Mouse (Mus musculus) midbrain, embryonic 16.5 days (tissue): ENCODE measurements around the gene Ski. TPM values are rescaled to one million over a fixed set of nuclear protein-coding genes. Genes with fewer than 3 reads are reported as not detected.

Experiments
- ATAC-seq: fragments of 200-750 bp; cut with Nextera tagmentation; 2 replicates; pipeline ENCODE4 v1.8.0; 2017; ENCODE audit warnings: moderate TSS enrichment
- H3K27ac ChIP-seq: fragments of 300-500 bp; sonication (generic); 2 replicates; pipeline ENCODE4 v1.5.1; 2014; ENCODE audit warnings: mild to moderate bottlenecking, low read length, mixed read lengths
- H3K27me3 ChIP-seq: fragments of 300-500 bp; sonication (generic); 2 replicates; pipeline ENCODE4 v1.6.1; 2014; ENCODE audit warnings: low read depth, low read length, mixed read lengths; ENCODE audit not compliant: control insufficient read depth, insufficient read depth
- H3K36me3 ChIP-seq: fragments of 300-500 bp; sonication (generic); 2 replicates; pipeline ENCODE4 v1.6.1; 2014; ENCODE audit warnings: mild to moderate bottlenecking, low read length, moderate library complexity, mixed read lengths; ENCODE audit not compliant: control insufficient read depth, insufficient read depth
- H3K4me1 ChIP-seq: fragments of 300-500 bp; sonication (generic); 2 replicates; pipeline ENCODE4 v1.6.1; 2014; ENCODE audit warnings: mild to moderate bottlenecking, low read length, mixed read lengths; ENCODE audit not compliant: control insufficient read depth, insufficient read depth
- H3K4me2 ChIP-seq: fragments of 300-500 bp; sonication (generic); 2 replicates; pipeline ENCODE4 v1.6.1; 2014; ENCODE audit warnings: mild to moderate bottlenecking, low read length, mixed read lengths
- H3K4me3 ChIP-seq: fragments of 300-500 bp; sonication (generic); 2 replicates; pipeline ENCODE4 v1.5.1; 2014; ENCODE audit warnings: low read depth, mild to moderate bottlenecking, low read length, moderate library complexity, mixed read lengths
- H3K9ac ChIP-seq: fragments of 300-500 bp; sonication (generic); 2 replicates; pipeline ENCODE4 v1.6.1; 2014; ENCODE audit warnings: low read depth, low read length, mixed read lengths
- H3K9me3 ChIP-seq: fragments of 300-500 bp; sonication (generic); replicated peaks from 2 replicates; pipeline ENCODE4 v1.6.1; 2014; ENCODE audit warnings: mild to moderate bottlenecking, low read length, mixed read lengths; ENCODE audit not compliant: control insufficient read depth, poor library complexity, severe bottlenecking
- whole genome bisulfite sequencing: fragments of 180-500 bp; shearing (Covaris S2); extraction: QIAGEN DNeasy Blood & Tissue Kit; methylation state at CpG from one replicate; pipeline ENCODE4 v1.1.7; 2014; 5-methylcytosine and 5-hydroxymethylcytosine counted together
- polyA plus RNA-seq: library from polyadenylated mRNA; unstranded; fragments of >200 nt; fragmentation: Nextera tagmentation; extraction: Ambion mirVana; gene quantifications from 2 replicates; pipeline ENCODE4 v1.2.1, GENCODE M21; 2015

Gene Ski
- polyA plus RNA-seq = 9.6 and 10.1 TPM in 2 replicates

DNA sequence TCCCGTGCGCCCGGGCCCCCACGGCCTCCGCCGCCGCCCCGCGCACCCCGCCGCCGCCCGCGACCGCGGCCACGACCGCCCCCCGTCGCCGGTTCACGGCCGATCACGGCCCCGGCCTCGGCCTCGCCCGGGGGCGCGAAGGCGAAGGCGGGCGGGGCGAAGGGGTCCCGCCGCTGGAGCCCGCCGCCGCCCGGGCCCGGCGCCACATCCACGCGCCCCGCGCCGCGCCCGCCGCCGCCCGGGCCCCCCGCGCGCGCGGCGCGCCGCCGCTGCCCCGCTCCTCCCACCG is at the start of gene Ski:
Gene Ski (minus strand): TSS at position 41 of the 289 bp plus-strand sequence.
- H3K36me3 ChIP-seq = no peaks in the 10 kb centered on the region
- ATAC-seq = no peak
- peak within 1 kb of the TSS; percentile 80 for H3K4me3 ChIP-seq
- H3K4me2 ChIP-seq = peak within 1 kb of the TSS; percentile 99
- 1% methylated on average over 13 of the region's 63 CpGs for WGBS
- H3K4me1 ChIP-seq = peaks cover 34% of the 10 kb centered on the region
- H3K9me3 ChIP-seq = no peaks in the 10 kb centered on the region
- H3K9ac ChIP-seq = peak within 1 kb of the TSS; percentile 94
- no peaks in the 10 kb centered on the region for H3K27me3 ChIP-seq
- peak within 1 kb of the TSS; percentile 97 for H3K27ac ChIP-seq

GRCm38 (mm10) chr4:155268382-155268781 is 46.0 kb upstream of the Ski start:
- Histone ChIP-seq H3K36me3 (peaks cover 11% of the 10 kb centered on the region), H3K4me1 (no peaks in the 10 kb centered on the region), H3K27me3 (no peaks in the 10 kb centered on the region), H3K27ac (no peak overlapping the region), H3K9ac (no peak overlapping the region), H3K9me3 (no peaks in the 10 kb centered on the region), H3K4me3 (no peak overlapping the region), H3K4me2 (no peak overlapping the region)
- no peak for ATAC-seq
- 53% methylated on average over 5 of the region's 5 CpGs for WGBS

GRCm38 (mm10) chr4:155267639-155268175 is 45.3 kb upstream of the Ski start:
- Histone ChIP-seq H3K27me3 (no peaks in the 10 kb centered on the region), H3K4me1 (no peaks in the 10 kb centered on the region), H3K4me3 (no peak overlapping the region), H3K4me2 (no peak overlapping the region), H3K9ac (no peak overlapping the region), H3K9me3 (no peaks in the 10 kb centered on the region), H3K27ac (no peak overlapping the region), H3K36me3 (peaks cover 11% of the 10 kb centered on the region)
- no peak for ATAC-seq
- WGBS = 65% methylated on average over 12 of the region's 12 CpGs

DNA sequence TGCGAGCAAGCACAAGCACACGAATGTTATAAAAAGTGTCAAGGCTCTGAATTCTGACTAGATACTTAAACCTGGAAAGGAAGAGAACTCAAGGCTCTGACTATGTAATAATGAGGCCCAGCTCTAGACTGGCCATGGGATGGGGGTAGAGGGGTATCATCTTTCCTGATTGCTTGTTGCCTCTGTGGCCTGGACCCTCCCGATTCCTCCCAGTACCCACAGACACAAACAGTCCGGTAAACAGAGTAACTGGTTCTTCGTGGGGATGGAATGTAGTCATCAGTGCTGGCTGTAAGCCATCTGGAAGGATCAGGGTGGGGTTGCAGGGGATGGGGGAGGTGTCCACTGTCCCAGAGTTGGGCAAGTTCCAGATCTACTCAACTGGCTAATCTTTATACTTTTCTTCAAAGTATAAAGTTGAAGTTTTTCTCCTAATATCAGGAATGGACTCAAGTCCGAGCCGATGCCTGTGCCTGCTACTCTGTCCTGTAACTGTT is 44.7 kb upstream of the Ski start:
- ATAC-seq = no peak
- WGBS = 85% methylated on average over 7 of the region's 7 CpGs
- Histone ChIP-seq H3K4me2 (no peak overlapping the region), H3K27me3 (no peaks in the 10 kb centered on the region), H3K9ac (no peak overlapping the region), H3K9me3 (no peaks in the 10 kb centered on the region), H3K4me1 (no peaks in the 10 kb centered on the region), H3K27ac (no peak overlapping the region), H3K4me3 (no peak overlapping the region), H3K36me3 (peaks cover 16% of the 10 kb centered on the region)

DNA sequence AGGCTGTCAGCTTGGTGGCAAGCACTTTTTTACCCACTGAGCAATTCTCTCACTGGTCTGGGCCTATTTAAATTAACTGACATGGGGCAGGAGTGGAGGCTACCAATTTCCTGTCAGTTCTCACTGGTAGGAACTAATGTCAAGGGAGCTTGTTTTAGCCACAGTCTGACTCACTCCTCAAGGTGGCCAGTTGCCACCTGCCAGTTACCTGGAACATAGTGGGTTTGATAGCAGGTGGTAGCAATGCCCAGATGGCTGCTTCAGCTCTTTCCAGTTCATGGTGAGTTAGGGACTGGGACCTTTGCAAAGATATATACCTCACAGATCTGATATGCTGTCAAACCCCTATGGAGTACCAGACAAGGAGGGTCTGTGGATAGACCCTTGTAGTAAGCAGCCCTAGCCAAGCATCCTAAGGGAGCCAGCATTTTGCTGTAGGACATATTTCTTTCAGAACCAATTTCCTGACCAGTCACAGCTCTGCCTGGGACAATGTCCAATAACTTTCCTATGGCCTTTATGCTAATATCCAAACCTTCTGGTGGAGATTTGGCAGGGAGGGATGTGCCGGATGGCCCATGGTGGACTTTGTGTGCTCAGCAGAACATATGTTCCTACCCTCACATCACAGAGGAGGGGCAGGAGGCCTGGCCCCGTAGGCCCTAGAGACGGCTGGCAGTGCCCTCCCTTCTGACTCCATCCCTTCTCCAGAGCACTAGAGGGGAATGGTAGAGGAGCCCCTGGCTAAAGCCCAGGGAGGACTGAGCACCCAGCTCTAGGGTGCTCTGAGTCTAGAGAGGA is 42.3 kb upstream of the Ski start:
- WGBS = 86% methylated on average over 3 of the region's 3 CpGs
- H3K27ac ChIP-seq = no peak overlapping the region
- ATAC-seq = no peak
- no peak overlapping the region for H3K4me3 ChIP-seq
- no peaks in the 10 kb centered on the region for H3K27me3 ChIP-seq
- no peak overlapping the region for H3K4me2 ChIP-seq
- H3K36me3 ChIP-seq = peaks cover 16% of the 10 kb centered on the region
- no peaks in the 10 kb centered on the region for H3K9me3 ChIP-seq
- no peaks in the 10 kb centered on the region for H3K4me1 ChIP-seq
- H3K9ac ChIP-seq = no peak overlapping the region

DNA sequence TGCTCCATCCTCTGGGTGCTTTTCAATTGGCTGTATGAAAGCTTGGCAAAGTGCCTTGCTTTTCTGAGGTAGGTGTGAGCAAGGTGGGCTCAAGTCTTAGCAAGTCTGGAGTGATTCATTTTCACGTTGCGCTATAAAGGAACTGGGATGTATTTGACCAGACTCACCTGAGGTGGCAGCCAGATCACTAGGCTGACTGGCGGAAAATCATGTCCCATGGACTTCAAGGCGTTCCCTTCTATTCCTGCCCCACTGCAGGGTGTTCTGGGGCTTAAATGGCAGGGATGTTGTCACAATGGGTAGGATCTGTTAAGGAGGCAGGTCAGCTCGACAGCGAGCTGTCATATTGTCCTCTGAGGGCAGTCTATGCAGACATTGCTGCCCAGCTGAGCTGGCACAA is 29.9 kb upstream of the Ski start:
- Histone ChIP-seq H3K27ac (no peak overlapping the region), H3K36me3 (peaks cover 5% of the 10 kb centered on the region; the same call in 1 of the 2 replicates), H3K4me1 (peaks cover 30% of the 10 kb centered on the region), H3K4me3 (no peak overlapping the region), H3K9ac (peak overlapping the region; percentile 53), H3K9me3 (no peaks in the 10 kb centered on the region), H3K4me2 (peak overlapping the region; percentile 82), H3K27me3 (no peaks in the 10 kb centered on the region)
- ATAC-seq = no peak
- WGBS = 79% methylated on average over 6 of the region's 6 CpGs

GRCm38 (mm10) chr4:155251147-155251546 is 28.8 kb upstream of the Ski start:
- Histone ChIP-seq H3K4me1 (peaks cover 30% of the 10 kb centered on the region), H3K27ac (no peak overlapping the region), H3K9ac (peak overlapping the region; percentile 81), H3K27me3 (no peaks in the 10 kb centered on the region), H3K4me3 (peak overlapping the region; percentile 58), H3K4me2 (peak overlapping the region; percentile 82), H3K9me3 (no peaks in the 10 kb centered on the region), H3K36me3 (0 out of 2 replicates have a peak, but pooled peaks cover 3% of the 10 kb centered on the region)
- no peak for ATAC-seq
- WGBS = 61% methylated on average over 3 of the region's 3 CpGs

DNA sequence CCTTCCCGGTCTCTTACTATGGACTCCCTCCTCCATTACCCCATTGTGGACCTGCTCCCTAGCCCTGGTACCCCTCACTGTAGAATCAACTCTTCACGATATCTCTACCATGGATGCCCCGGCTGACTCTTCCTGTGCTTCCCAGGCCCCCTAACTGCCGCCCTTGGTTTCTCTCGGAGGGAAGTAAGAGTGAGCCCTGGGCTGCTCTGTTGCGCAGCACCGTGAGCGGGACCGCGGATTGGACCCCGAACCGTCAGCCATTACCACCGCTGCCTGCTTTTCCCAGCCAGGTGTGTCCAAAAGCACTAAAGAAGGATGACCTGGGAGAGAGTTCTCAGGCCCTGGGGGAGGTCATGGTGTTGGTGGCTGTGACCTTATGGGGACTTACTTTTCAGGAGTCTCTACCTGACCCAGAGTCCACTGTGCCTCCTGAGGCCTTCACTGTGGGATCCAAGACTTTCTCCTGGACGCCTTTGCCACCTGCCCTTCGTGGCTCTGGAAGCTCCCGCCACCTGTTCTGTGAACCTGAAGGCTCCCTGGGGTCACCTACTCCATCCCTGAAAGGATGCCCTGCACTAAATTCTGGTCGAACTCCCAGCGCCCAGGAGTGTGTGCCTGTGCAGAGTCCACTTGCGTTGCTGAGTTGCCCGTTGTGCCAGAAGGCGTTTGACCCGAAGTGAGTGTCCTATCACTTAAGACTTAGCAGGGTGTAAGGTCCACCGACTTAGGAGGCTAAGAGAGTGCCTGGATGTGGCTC is 28.1 kb upstream of the Ski start:
- Histone ChIP-seq H3K9ac (peak overlapping the region; percentile 81), H3K27me3 (no peaks in the 10 kb centered on the region), H3K36me3 (no peaks in the 10 kb centered on the region), H3K27ac (peak overlapping the region; percentile 98), H3K4me2 (peak overlapping the region; percentile 82), H3K9me3 (no peaks in the 10 kb centered on the region), H3K4me1 (peaks cover 30% of the 10 kb centered on the region), H3K4me3 (peak overlapping the region; percentile 58)
- 8% methylated on average over 23 of the region's 23 CpGs for WGBS
- peak; percentile 52 for ATAC-seq
